Mouse (Mus musculus): ENCODE data around the gene Arsb.

Gene Arsb

GRCm38 (mm10) chr13:93840146-93840545 lies 68.7 kb downstream of the Arsb start:
- DNase-seq (ENCODE audit: low spot score in 2 of 2), result no peak

- DNase-seq (ENCODE audit: low spot score in 2 of 2), result no peak
These were observed 75.5 kb downstream of the Arsb start for GRCm38 (mm10) chr13:93846831-93847518.

- DNase-seq (ENCODE audit: low spot score in 2 of 2), result no peak
These were observed 76.2 kb downstream of the Arsb start for GRCm38 (mm10) chr13:93847614-93848013.

GRCm38 (mm10) chr13:93848615-93849014 lies 77.2 kb downstream of the Arsb start:
- no peak for DNase-seq (ENCODE audit: low spot score in 2 of 2)

- no peak for DNase-seq (ENCODE audit: low spot score in 2 of 2)
These were observed 78.4 kb downstream of the Arsb start for GRCm38 (mm10) chr13:93849751-93850355.

- DNase-seq (ENCODE audit: low spot score in 2 of 2), result no peak
These were observed 79.2 kb downstream of the Arsb start for GRCm38 (mm10) chr13:93850674-93851073.

GRCm38 (mm10) chr13:93852419-93853138 lies 81.1 kb downstream of the Arsb start:
- no peak for DNase-seq (ENCODE audit: low spot score in 2 of 2)

- DNase-seq (ENCODE audit: low spot score in 2 of 2), result no peak
These were observed 82.3 kb downstream of the Arsb start for GRCm38 (mm10) chr13:93853767-93854166.

GRCm38 (mm10) chr13:93854325-93854724 lies 82.9 kb downstream of the Arsb start:
- no peak for DNase-seq (ENCODE audit: low spot score in 2 of 2)

- no peak for DNase-seq (ENCODE audit: low spot score in 2 of 2)
These were observed 83.6 kb downstream of the Arsb start for GRCm38 (mm10) chr13:93854966-93855562.

- no peak for DNase-seq (ENCODE audit: low spot score in 2 of 2)
These were observed 84.3 kb downstream of the Arsb start for GRCm38 (mm10) chr13:93855701-93856183.

GRCm38 (mm10) chr13:93861211-93861610 lies 89.8 kb downstream of the Arsb start:
- DNase-seq (ENCODE audit: low spot score in 2 of 2), result no peak

GRCm38 (mm10) chr13:93864066-93864740 lies 92.8 kb downstream of the Arsb start:
- no peak for DNase-seq (ENCODE audit: low spot score in 2 of 2)

GRCm38 (mm10) chr13:93866638-93867037 lies 95.2 kb downstream of the Arsb start:
- DNase-seq (ENCODE audit: low spot score in 2 of 2), result no peak

- peak in 1 of 2 experiments; percentile 24 for DNase-seq (ENCODE audit: low spot score in 2 of 2)
These were observed 100.3 kb downstream of the Arsb start for GRCm38 (mm10) chr13:93871681-93872080.

GRCm38 (mm10) chr13:93872591-93872990 lies 101.2 kb downstream of the Arsb start:
- DNase-seq (ENCODE audit: low spot score in 2 of 2), result no peak

- no peak for DNase-seq (ENCODE audit: low spot score in 2 of 2)
These were observed 106.5 kb downstream of the Arsb start for GRCm38 (mm10) chr13:93877924-93878323.

GRCm38 (mm10) chr13:93879426-93879825 lies 108.0 kb downstream of the Arsb start:
- no peak for DNase-seq (ENCODE audit: low spot score in 2 of 2)

- DNase-seq (ENCODE audit: low spot score in 2 of 2), result no peak
These were observed 110.7 kb downstream of the Arsb start for GRCm38 (mm10) chr13:93882132-93882531.

GRCm38 (mm10) chr13:93886999-93887398 lies 115.6 kb downstream of the Arsb start:
- no peak for DNase-seq (ENCODE audit: low spot score in 2 of 2)

GRCm38 (mm10) chr13:93888196-93888595 lies 116.8 kb downstream of the Arsb start:
- DNase-seq (ENCODE audit: low spot score in 2 of 2), result no peak

- DNase-seq (ENCODE audit: low spot score in 2 of 2), result no peak
These were observed 117.5 kb downstream of the Arsb start for GRCm38 (mm10) chr13:93888916-93889315.
